Mouse (Mus musculus) spleen, adult 2 months (tissue): ENCODE measurements around the gene Ift43. TPM values are rescaled to one million over a fixed set of nuclear protein-coding genes. Genes with fewer than 3 reads are reported as not detected.

ENCODE experiments used
- DNase-seq, 2 experiments: peaks; one replicate each; pipeline versions ENCODE4 v3.0.0 to v3.0.0-alpha.2; 2012 to 2021; ENCODE audit warnings: low spot score in 2 of 2, low read depth in 1 of 2
- H3K27ac ChIP-seq: fragments of 200-500 bp; 2 replicates; pipeline ENCODE4 v1.5.1; 2012; ENCODE audit warnings: low read length, inconsistent platforms; ENCODE audit not compliant: insufficient read depth
- H3K27me3 ChIP-seq: fragments of 200-500 bp; 2 replicates; pipeline ENCODE4 v1.6.1; 2012; ENCODE audit warnings: mild to moderate bottlenecking, moderate library complexity, low read length, inconsistent platforms; ENCODE audit not compliant: control insufficient read depth, insufficient read depth
- H3K36me3 ChIP-seq: fragments of 200-500 bp; 2 replicates; pipeline ENCODE4 v1.6.1; 2012; ENCODE audit warnings: mild to moderate bottlenecking, low read length, inconsistent platforms; ENCODE audit not compliant: control insufficient read depth, insufficient read depth
- H3K4me1 ChIP-seq: fragments of 200-500 bp; 2 replicates; pipeline ENCODE4 v1.6.1; 2011; ENCODE audit warnings: inconsistent platforms; ENCODE audit not compliant: control insufficient read depth, insufficient read depth, insufficient read length
- H3K4me3 ChIP-seq: fragments of 200-500 bp; 2 replicates; pipeline ENCODE4 v1.5.1; 2011; ENCODE audit warnings: mild to moderate bottlenecking, inconsistent platforms; ENCODE audit not compliant: insufficient read depth, insufficient read length; ENCODE audit errors: extremely low read depth
- CTCF ChIP-seq: fragments of 200-500 bp; IDR thresholded peaks from 2 replicates; pipeline ENCODE4 v1.5.1; 2011; ENCODE audit warnings: mild to moderate bottlenecking, inconsistent platforms; ENCODE audit not compliant: insufficient read depth, insufficient read length, insufficient replicate concordance; ENCODE audit errors: extremely low read depth
- POLR2A ChIP-seq: fragments of 200-500 bp; IDR thresholded peaks from 2 replicates; pipeline ENCODE4 v1.6.1; 2011; ENCODE audit warnings: low read depth, low read length, inconsistent platforms
- WGBS: fragments of 180-500 bp; shearing (Covaris S2); methylation state at CpG from one replicate; pipeline ENCODE4 v1.1.7; 2018; 5-methylcytosine and 5-hydroxymethylcytosine counted together
- polyA plus RNA-seq: library from polyadenylated mRNA; depleted of rRNA; stranded (reverse); fragments of >200 nt; gene quantifications from 2 replicates; pipeline ENCODE4 v1.2.3, GENCODE M21; 2012; rRNA removed

Gene Ift43
- polyA plus RNA-seq, 1 experiment: 2.6 TPM

- no peaks in the 10 kb centered on the region for H3K4me1 ChIP-seq
- peaks cover 7% of the 10 kb centered on the region for H3K27me3 ChIP-seq
- H3K27ac ChIP-seq: no peak overlapping the region
- TF ChIP-seq CTCF (no peak), POLR2A (no peak)
- no peak for DNase-seq
- no peaks in the 10 kb centered on the region for H3K36me3 ChIP-seq
- H3K4me3 ChIP-seq: no peak overlapping the region
- 13% methylated on average over 19 of the region's 19 CpGs for WGBS
Observed at GRCm38 (mm10) chr12:86211099-86211520, 128.8 kb downstream of the Ift43 start.

Other genes starting within 250 kb of the Ift43 start
- gene Tgfb3, start 3.5 kb upstream of the Ift43 start, polyA plus RNA-seq: 2.8 and 3.2 TPM in 2 replicates
- gene Gpatch2l, start 159.3 kb downstream of the Ift43 start, polyA plus RNA-seq: 10.7 and 11.1 TPM in 2 replicates